Mouse (Mus musculus) neural tube, embryonic 13.5 days (tissue): ENCODE results near the gene Rps7. TPM values are rescaled to one million over a fixed set of nuclear protein-coding genes. Genes with fewer than 3 reads are reported as not detected.

Experiments
- microRNA-seq: library from miRNA; unstranded; fragments of <30 nt; microRNA quantifications from one replicate; pipeline ENCODE4, GENCODE M21; 2016
- polyA plus RNA-seq: library from polyadenylated mRNA; unstranded; fragments of >200 nt; fragmentation: Nextera tagmentation; extraction: Ambion mirVana; gene quantifications from 2 replicates; pipeline ENCODE4 v1.2.1, GENCODE M21; 2015

The Rps7 gene
- polyA plus RNA-seq, 1 experiment from 2014 or later = 517 TPM

Small RNA genes lying within 50 kb of the gene (microRNA-seq; reads per million reads assigned to microRNA genes)
- gene Mir6937 = not detected

Other genes starting within 250 kb of the Rps7 start
- 0.11 TPM in 1 of 2 replicates, not detected in the other for gene Dcdc2c, start 83.6 kb downstream of the Rps7 start, polyA plus RNA-seq
- gene Allc, start 53.4 kb downstream of the Rps7 start, polyA plus RNA-seq = 0.18 and 0.19 TPM in 2 replicates
- 0.93 and 1.4 TPM in 2 replicates for gene Colec11, start 12.6 kb downstream of the Rps7 start, polyA plus RNA-seq
- 23.9 and 25.8 TPM in 2 replicates for gene Rnaseh1, start 13.6 kb upstream of the Rps7 start, polyA plus RNA-seq
- gene Adi1, start 39.3 kb upstream of the Rps7 start, polyA plus RNA-seq = 29.6 and 30.5 TPM in 2 replicates
- gene Trappc12, start 114.5 kb upstream of the Rps7 start, polyA plus RNA-seq = 36.5 and 40.5 TPM in 2 replicates
- gene Eipr1, start 115.8 kb upstream of the Rps7 start, polyA plus RNA-seq = 59.9 and 69.6 TPM in 2 replicates